Mouse (Mus musculus) kidney, adult 8-10 months (tissue): ENCODE measurements around the gene Pbdc1.
"Not testable (repeated sequence)": the region's sequence is repeated elsewhere in the genome, so short reads cannot be mapped to it uniquely, and the experiment has no call there.

ENCODE experiments used
- DNase-seq, 2 experiments: peaks; one replicate each; pipeline ENCODE4 v3.0.0; 2022

Gene Pbdc1

DNA sequence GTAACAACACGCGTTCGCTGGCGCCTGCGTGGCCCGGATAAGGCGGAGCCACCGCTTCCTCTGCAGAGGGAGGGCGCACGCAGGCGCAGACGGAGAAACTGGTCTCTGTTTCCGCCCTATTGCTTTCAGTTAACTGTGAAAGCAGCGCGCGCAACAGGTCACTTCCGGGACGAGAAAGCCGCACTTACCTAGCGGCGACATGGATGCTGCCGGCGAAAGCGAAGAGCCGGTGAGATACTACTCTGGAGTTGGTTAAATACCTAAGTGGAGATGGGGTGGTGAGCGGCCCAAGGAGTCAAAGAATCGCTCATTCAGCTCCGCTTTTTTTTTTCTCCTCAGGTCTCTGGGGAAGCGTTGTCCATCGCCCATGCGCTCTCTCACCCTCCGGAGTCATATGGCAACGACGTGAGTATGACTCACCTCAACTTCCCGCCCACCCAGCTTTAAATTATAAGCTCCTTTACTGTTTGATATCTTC, at the start of gene Pbdc1:
Gene Pbdc1 (plus strand): TSS at position 142 of the 478 bp plus-strand sequence.
- peak; percentile 90 to 94 for DNase-seq

GRCm38 (mm10) chrX:105037666-105038065, 41.9 kb upstream of the Pbdc1 start:
- no peak for DNase-seq

GRCm38 (mm10) chrX:105064294-105064693, 15.3 kb upstream of the Pbdc1 start:
- no peak for DNase-seq

- no peak for DNase-seq
These were observed 14.8 kb upstream of the Pbdc1 start for GRCm38 (mm10) chrX:105064801-105065200.

DNA sequence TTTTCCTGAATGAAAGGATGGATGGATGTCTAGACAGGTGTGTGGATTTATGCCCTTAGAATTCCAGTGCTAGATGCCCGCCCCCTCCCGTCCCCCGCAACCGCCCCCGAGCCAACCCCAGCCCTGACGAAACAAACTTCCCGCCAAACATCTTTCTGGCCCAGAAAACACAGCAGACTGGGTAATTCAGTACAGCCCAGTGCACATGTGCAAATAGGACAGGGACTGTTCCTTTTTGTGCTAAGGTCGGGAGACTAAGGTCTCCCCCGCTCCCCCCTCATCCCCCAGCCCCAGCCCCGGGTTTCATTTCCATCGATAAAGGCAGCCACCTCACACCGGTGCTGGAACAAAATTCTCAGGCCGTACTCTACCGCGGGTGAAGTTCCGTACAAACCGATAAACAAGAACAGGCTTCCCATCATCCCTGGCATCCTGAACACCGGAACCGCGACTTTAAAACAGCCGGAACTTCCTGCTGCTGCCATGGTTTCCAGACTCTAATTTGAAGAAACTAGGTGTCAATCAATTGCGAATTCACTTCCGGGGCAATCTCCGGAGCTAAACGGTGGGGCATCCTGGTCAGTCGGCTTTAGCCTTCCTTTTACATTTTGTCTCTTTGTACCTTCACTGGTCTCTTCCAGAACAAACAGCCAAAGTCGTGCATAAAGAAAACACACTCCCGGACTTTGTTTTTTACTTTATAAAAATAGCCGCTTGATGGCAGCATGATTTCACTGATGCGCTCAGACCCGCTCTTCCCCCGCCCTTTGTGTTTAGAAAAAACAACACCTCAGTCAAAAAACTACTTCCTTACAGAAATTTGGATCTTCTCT, 9.7 kb upstream of the Pbdc1 start:
- peak; percentile 75 to 92 for DNase-seq

DNA sequence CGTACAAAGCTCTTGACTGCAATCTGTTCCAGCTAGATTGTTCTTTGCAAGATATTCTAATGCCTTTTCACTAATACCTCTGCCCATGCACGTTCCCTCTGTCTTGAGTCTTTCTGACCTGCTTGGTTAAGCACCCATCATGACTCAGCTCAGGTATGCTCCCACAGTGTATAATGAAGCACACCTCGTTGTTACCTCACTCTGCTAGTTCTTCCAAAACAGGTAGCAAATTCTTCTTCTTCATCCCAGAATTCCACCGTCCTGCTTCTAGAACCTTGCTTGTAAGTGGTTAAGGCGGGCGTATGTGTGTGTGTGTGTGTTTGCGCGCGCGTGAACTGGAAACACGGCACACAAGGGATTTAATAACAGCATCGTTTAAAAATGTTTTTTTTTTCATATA, 405 bp upstream of the Pbdc1 start:
- no peak for DNase-seq

DNA sequence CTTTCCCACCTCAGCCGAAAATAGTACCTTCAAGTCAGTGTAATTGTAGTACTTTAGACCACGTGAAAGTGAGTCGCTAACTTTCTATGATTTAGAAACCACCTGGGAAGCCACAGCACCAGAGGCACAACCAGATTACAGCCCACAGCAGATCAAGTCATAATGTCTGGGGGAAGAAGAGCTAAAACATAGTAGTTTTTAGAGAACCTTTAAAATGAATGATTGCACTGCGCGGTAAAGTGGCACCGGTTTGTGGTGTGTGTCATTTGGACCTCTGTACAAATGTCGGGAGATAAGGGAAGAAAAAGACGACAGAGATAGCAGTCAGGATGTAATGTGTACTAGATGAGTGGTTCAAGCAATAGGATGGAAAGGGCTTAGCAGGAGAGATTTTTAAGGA, 540 bp downstream of the Pbdc1 start:
- no peak for DNase-seq

DNA sequence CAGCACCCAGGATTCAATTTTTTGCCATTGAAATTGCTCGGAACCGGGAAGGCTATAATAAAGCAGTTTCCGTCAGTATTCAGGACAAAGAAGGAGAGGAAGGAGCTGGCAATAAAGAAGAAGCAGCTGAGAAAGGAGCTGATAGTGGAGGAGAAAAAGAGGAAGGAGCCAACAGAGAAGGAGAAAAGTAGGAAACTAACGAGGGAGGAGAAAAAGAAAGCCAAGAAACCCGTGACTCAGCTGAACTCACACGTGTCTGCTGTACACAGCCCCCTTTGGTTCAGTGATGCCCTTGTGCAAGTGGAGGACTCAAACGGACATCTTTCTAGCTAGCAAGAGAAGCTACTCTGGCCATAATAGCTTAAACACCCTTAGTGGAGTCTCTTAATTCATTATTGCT, 3.5 kb downstream of the Pbdc1 start:
- DNase-seq = not testable (repeated sequence)

GRCm38 (mm10) chrX:105104175-105104574, 24.6 kb downstream of the Pbdc1 start:
- peak in 1 of 2 experiments; percentile 20 for DNase-seq

DNA sequence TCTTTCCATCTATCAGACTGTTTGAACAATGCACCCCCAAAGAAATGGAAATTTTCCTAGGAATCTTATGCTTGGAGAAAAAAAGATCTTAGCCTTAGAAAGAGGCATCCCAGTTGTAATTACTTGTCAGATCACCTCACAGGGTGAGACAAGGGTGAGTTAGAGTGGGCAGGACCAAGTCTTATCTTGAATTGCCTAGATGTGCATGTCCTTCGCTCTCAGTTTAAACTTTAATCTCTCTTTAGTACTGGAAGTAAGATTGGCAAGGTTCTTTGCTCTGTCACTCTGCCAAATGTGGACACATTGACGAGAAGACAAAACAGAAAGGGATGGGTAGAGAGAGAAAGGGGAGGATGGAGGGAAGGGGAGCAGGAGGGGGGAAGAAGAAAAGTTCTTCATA, 35.4 kb downstream of the Pbdc1 start:
- DNase-seq = peak in 1 of 2 experiments; percentile 3

DNA sequence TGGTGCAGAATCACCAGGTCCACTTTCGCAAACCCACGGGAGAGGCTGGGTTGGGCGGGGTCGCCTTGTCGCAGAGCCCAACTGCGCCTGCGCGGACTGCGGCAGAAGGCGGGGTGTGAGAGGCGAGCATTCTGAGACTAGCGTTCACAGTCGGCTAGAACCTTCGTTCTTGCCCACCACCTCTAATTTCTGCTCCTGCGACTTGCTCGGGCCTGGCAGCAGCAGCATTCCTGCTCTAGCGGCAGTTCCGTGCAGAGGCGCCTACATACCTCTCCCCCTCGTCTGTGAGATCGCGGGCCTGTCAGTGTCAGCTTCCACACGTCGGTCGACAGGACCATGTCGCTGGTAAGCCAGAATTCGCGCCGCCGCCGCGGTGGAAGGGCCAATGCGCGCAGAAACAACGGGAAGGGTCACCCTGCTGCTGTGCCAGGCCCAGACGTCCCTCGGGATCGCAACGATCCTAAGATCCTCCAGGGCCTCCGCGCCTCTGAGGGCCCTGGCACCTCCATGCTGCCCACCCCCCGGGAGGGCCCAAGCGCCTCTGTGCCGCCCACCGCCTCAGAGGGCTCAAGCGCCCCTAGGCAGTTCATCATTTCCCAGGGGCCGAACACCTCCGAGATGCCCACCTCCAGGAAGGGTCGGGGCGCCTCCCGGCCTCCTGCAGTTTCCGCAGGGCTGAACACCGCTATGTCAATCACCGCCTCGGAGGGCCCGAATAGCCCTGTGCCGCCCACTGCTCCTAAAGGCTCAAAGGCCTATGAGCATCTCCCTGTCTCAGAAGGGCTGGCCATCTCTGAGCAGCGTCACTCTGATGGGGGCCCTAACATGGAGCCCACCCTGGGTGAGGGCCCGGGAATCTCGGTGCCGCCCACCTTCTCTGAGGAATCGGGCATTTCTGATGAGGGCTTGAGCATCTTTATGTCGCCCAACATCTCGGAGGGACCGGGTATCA, 41.0 kb downstream of the Pbdc1 start, which contains the start of gene Magee1:
Gene Magee1 (plus strand): TSS at position 104 of the 952 bp plus-strand sequence.
- DNase-seq = peak; percentile 32 to 60

DNA sequence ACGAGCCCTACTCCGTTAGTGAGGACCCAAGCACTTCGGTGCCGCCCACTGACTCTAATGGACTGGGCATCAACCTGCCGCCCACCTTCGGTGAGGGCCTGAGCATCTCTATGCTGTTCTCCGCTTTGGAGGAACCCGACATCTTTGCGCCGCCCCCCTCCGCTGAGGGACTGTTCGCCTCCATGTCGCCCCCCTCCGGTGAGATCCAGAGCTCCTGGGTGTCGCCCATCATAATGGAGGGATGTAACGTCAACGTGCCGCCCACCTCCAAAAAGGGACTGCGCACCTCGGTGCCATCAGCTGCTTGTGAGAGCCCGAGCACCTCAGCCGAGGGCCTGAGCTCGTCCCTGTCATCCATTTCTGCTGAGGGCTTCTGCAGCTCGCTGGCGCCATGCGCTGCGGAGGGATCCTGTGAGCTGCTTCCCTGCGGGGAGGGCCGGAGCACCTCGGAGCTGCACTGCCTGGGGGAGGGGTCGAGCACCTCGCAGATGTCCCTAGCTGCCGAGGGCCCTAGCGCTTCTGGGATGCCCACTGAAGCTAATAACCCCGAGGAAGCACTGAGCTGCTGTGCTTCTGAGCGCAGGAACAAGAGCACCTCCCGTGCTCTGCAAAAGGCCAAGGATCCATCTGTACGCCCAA, 41.8 kb downstream of the Pbdc1 start:
- DNase-seq = peak; percentile 16 to 43

DNA sequence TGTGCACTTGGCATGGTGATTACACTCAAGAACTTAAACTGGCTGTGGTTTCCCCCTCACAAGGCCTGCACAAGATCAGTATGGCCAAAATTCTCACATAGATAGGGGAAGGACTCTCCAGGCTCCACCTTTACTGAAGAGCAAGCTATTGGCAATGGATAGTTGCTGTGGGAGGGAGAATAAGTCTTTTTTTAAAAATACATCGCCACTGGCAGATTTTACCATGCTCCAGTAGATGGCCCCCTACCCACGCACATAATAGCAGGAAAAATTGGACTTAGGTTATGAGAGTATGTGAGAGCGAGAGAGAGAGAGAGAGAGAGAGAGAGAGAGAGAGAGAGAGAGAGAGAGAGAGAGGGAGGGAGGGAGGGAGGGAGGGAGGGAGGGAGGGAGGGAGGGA, 45.3 kb downstream of the Pbdc1 start:
- DNase-seq = no peak

DNA sequence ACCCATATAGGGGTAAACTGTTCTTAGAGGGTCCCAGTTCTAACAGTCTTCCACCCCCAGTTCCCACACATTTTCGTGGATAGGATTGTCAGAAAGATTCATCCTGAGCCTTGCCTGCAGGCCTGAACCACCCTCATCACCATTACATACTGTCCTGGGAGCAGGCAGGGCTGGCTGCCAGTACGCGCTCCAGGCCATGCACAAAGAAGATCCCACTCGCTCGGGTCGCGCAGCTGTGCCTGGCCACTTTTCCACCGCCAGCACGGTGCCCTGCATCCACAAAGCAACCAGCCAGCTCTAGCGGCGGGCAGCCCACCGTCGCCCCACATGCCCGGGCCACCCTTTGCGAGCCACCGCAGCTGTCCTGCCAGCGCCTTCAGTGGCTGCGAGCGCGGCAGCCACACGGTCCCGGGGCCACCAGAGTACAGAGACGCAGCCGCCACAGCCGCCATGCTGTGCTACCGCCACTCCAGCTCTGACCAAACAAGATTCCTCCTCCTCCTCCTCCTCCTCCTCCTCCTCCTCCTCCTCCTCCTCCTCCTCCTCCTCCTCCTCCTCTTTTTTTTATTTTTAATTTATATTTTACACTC, 72.4 kb downstream of the Pbdc1 start:
- no peak for DNase-seq

DNA sequence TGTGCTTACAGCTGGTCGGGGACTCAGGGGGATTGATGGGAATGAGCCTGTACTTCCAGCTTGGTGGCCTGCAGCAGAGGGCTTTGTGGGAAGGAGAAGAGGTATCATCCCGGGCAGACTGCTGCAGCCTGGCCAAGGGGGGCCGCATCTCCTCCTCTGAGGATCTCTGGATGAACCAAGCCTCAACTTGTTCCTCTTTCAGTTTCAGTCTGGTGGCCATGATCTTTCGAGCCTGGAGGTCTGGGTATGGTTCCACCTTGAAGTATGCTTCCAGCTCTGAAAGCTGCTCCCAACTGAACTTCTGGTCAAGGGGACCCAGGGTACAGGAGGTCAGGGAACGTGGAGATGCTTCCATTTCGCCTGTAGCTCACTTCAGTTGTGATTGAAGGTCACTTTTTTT, 85.5 kb downstream of the Pbdc1 start:
- DNase-seq = not testable (repeated sequence)
